Mouse (Mus musculus) heart, postnatal 0 days (tissue): ENCODE measurements around the gene Cytl1.

Experiments
- CTCF ChIP-seq: IDR thresholded peaks from 2 replicates; pipeline ENCODE4 v1.5.1; 2016; ENCODE audit warnings: antibody characterized with exemption, control low read depth, low read depth
- EP300 ChIP-seq: IDR thresholded peaks from 2 replicates; pipeline ENCODE4 v1.6.1; 2016; ENCODE audit warnings: antibody characterized with exemption, low read depth

GRCm38 (mm10) chr5:37736213-37736612 is 894 bp downstream of the Cytl1 start:
- 0 out of 2 replicates have a peak, but pooled peaks have one; percentile 16 for TF ChIP-seq CTCF
- TF ChIP-seq EP300, result no peak
